Mouse (Mus musculus): ENCODE data around the gene Rwdd3. TPM values are rescaled to one million over a fixed set of nuclear protein-coding genes. Genes with fewer than 3 reads are reported as not detected.

The Rwdd3 gene
- polyA plus RNA-seq, 1 experiment from 2014 or later = 4.7 TPM

GRCm38 (mm10) chr3:121176011-121176410 is 4.5 kb upstream of the Rwdd3 start:
- H3K27ac ChIP-seq = no peak overlapping the region
- no peak overlapping the region for H3K4me3 ChIP-seq (replicated peaks)
- H3K27me3 ChIP-seq = no peaks in the 10 kb centered on the region
- no peak overlapping the region for H3K4me2 ChIP-seq (replicated peaks)
- ATAC-seq = no peak
- 0 out of 2 replicates have a peak, but pooled peaks cover under 1% of the 10 kb centered on the region for H3K4me1 ChIP-seq (replicated peaks)
- 82% methylated on average over 1 of the region's 1 CpGs for WGBS
- peaks cover 3% of the 10 kb centered on the region; the same call in 1 of the 2 replicates for H3K9me3 ChIP-seq
- no peak overlapping the region for H3K9ac ChIP-seq (replicated peaks)
- no peaks in the 10 kb centered on the region for H3K36me3 ChIP-seq

GRCm38 (mm10) chr3:121174248-121174945 is 2.9 kb upstream of the Rwdd3 start:
- 84% methylated on average over 9 of the region's 9 CpGs for WGBS
- no peak overlapping the region for H3K9ac ChIP-seq (replicated peaks)

GRCm38 (mm10) chr3:121172718-121173117 is 1.2 kb upstream of the Rwdd3 start:
- Histone ChIP-seq H3K4me2 (replicated peaks) (no peak overlapping the region), H3K4me1 (replicated peaks) (0 out of 2 replicates have a peak, but pooled peaks cover 4% of the 10 kb centered on the region), H3K27ac (no peak overlapping the region), H3K4me3 (replicated peaks) (no peak overlapping the region), H3K9me3 (peaks cover 3% of the 10 kb centered on the region; the same call in 1 of the 2 replicates), H3K27me3 (no peaks in the 10 kb centered on the region), H3K9ac (replicated peaks) (no peak overlapping the region), H3K36me3 (no peaks in the 10 kb centered on the region)
- ATAC-seq = no peak
- WGBS = 67% methylated on average over 2 of the region's 2 CpGs

More at GRCm38 (mm10) chr3:121174248-121174945, 2.9 kb upstream of the Rwdd3 start:
- Histone ChIP-seq H3K36me3 (no peaks in the 10 kb centered on the region), H3K4me2 (replicated peaks) (no peak overlapping the region), H3K27me3 (no peaks in the 10 kb centered on the region), H3K4me3 (replicated peaks) (no peak overlapping the region), H3K27ac (no peak overlapping the region), H3K4me1 (replicated peaks) (0 out of 2 replicates have a peak, but pooled peaks cover 4% of the 10 kb centered on the region), H3K9me3 (peaks cover 3% of the 10 kb centered on the region; the same call in 1 of the 2 replicates)
- ATAC-seq = no peak

- peak overlapping the region; percentile 56 for H3K4me3 ChIP-seq (replicated peaks)
- H3K4me2 ChIP-seq (replicated peaks) = peak overlapping the region; percentile 70
- 0 out of 2 replicates have a peak overlapping the region, but pooled peaks have one; percentile 69 for H3K9ac ChIP-seq (replicated peaks)
- 0 out of 2 replicates have a peak, but pooled peaks cover 4% of the 10 kb centered on the region for H3K4me1 ChIP-seq (replicated peaks)
- H3K27ac ChIP-seq = no peak overlapping the region
- no peaks in the 10 kb centered on the region for H3K36me3 ChIP-seq
- peaks cover 3% of the 10 kb centered on the region; the same call in 1 of the 2 replicates for H3K9me3 ChIP-seq
- no peak; the same call in 1 of the 2 replicates for ATAC-seq
- H3K27me3 ChIP-seq = no peaks in the 10 kb centered on the region
- WGBS = 52% methylated on average over 6 of the region's 6 CpGs
Measured at GRCm38 (mm10) chr3:121171872-121172265, 374 bp upstream of the Rwdd3 start.

- no peak for ATAC-seq
- 60% methylated on average over 7 of the region's 7 CpGs for WGBS
Measured at GRCm38 (mm10) chr3:121170631-121171030, 864 bp downstream of the Rwdd3 start.

GRCm38 (mm10) chr3:121169092-121169942 is 2.2 kb downstream of the Rwdd3 start:
- H3K27ac ChIP-seq = no peak overlapping the region
- no peak overlapping the region for H3K4me2 ChIP-seq (replicated peaks)
- H3K4me3 ChIP-seq (replicated peaks) = no peak overlapping the region
- no peaks in the 10 kb centered on the region for H3K9me3 ChIP-seq
- H3K4me1 ChIP-seq (replicated peaks) = 0 out of 2 replicates have a peak, but pooled peaks cover 4% of the 10 kb centered on the region
- H3K27me3 ChIP-seq = no peaks in the 10 kb centered on the region
- no peak overlapping the region for H3K9ac ChIP-seq (replicated peaks)
- WGBS = 81% methylated on average over 15 of the region's 15 CpGs
- ATAC-seq = no peak
- H3K36me3 ChIP-seq = no peaks in the 10 kb centered on the region

More at GRCm38 (mm10) chr3:121170631-121171030, 864 bp downstream of the Rwdd3 start:
- no peaks in the 10 kb centered on the region for H3K36me3 ChIP-seq
- H3K4me3 ChIP-seq (replicated peaks) = peak overlapping the region; percentile 56
- H3K9me3 ChIP-seq = no peaks in the 10 kb centered on the region
- no peak overlapping the region for H3K9ac ChIP-seq (replicated peaks)
- H3K4me2 ChIP-seq (replicated peaks) = peak overlapping the region; percentile 70
- no peak overlapping the region for H3K27ac ChIP-seq
- H3K27me3 ChIP-seq = no peaks in the 10 kb centered on the region
- 0 out of 2 replicates have a peak, but pooled peaks cover 4% of the 10 kb centered on the region for H3K4me1 ChIP-seq (replicated peaks)

- ATAC-seq = no peak
- Histone ChIP-seq H3K4me1 (replicated peaks) (0 out of 2 replicates have a peak, but pooled peaks cover 4% of the 10 kb centered on the region), H3K4me2 (replicated peaks) (no peak overlapping the region), H3K27me3 (no peaks in the 10 kb centered on the region), H3K9me3 (no peaks in the 10 kb centered on the region), H3K27ac (no peak overlapping the region), H3K9ac (replicated peaks) (no peak overlapping the region), H3K4me3 (replicated peaks) (no peak overlapping the region), H3K36me3 (no peaks in the 10 kb centered on the region)
- WGBS = 91% methylated on average over 8 of the region's 8 CpGs
Measured at GRCm38 (mm10) chr3:121168581-121168980, 2.9 kb downstream of the Rwdd3 start.

- ATAC-seq = no peak
Measured at GRCm38 (mm10) chr3:121163271-121163819, 8.2 kb downstream of the Rwdd3 start.

GRCm38 (mm10) chr3:121161661-121162060 is 9.8 kb downstream of the Rwdd3 start:
- WGBS = 47% methylated on average over 2 of the region's 2 CpGs
- ATAC-seq = no peak

More at GRCm38 (mm10) chr3:121163271-121163819, 8.2 kb downstream of the Rwdd3 start:
- Histone ChIP-seq H3K4me2 (replicated peaks) (no peak overlapping the region), H3K4me3 (replicated peaks) (no peak overlapping the region), H3K27ac (no peak overlapping the region), H3K9me3 (no peaks in the 10 kb centered on the region), H3K4me1 (replicated peaks) (no peaks in the 10 kb centered on the region), H3K36me3 (no peaks in the 10 kb centered on the region), H3K27me3 (no peaks in the 10 kb centered on the region), H3K9ac (replicated peaks) (no peak overlapping the region)
- 30% methylated on average over 7 of the region's 7 CpGs for WGBS

GRCm38 (mm10) chr3:121160424-121160823 is 11.1 kb downstream of the Rwdd3 start:
- 72% methylated on average over 4 of the region's 4 CpGs for WGBS
- H3K27me3 ChIP-seq = no peaks in the 10 kb centered on the region
- ATAC-seq = no peak
- H3K4me3 ChIP-seq (replicated peaks) = no peak overlapping the region
- no peaks in the 10 kb centered on the region for H3K36me3 ChIP-seq
- peaks cover 17% of the 10 kb centered on the region for H3K4me1 ChIP-seq (replicated peaks)
- H3K9me3 ChIP-seq = no peaks in the 10 kb centered on the region
- H3K9ac ChIP-seq (replicated peaks) = no peak overlapping the region
- H3K4me2 ChIP-seq (replicated peaks) = no peak overlapping the region
- no peak overlapping the region for H3K27ac ChIP-seq

More at GRCm38 (mm10) chr3:121161661-121162060, 9.8 kb downstream of the Rwdd3 start:
- H3K27me3 ChIP-seq = no peaks in the 10 kb centered on the region
- no peaks in the 10 kb centered on the region for H3K36me3 ChIP-seq
- H3K9me3 ChIP-seq = no peaks in the 10 kb centered on the region
- H3K4me3 ChIP-seq (replicated peaks) = no peak overlapping the region
- H3K4me1 ChIP-seq (replicated peaks) = peaks cover 5% of the 10 kb centered on the region
- H3K27ac ChIP-seq = no peak overlapping the region
- no peak overlapping the region for H3K4me2 ChIP-seq (replicated peaks)
- H3K9ac ChIP-seq (replicated peaks) = no peak overlapping the region

- no peaks in the 10 kb centered on the region for H3K9me3 ChIP-seq
- no peak overlapping the region for H3K4me3 ChIP-seq (replicated peaks)
- peaks cover 17% of the 10 kb centered on the region for H3K4me1 ChIP-seq (replicated peaks)
- no peak overlapping the region for H3K27ac ChIP-seq
- no peaks in the 10 kb centered on the region for H3K36me3 ChIP-seq
- ATAC-seq = no peak; the same call in 1 of the 2 replicates
- WGBS = 70% methylated on average over 10 of the region's 10 CpGs
- no peak overlapping the region for H3K9ac ChIP-seq (replicated peaks)
- H3K27me3 ChIP-seq = no peaks in the 10 kb centered on the region
- H3K4me2 ChIP-seq (replicated peaks) = no peak overlapping the region
Measured at GRCm38 (mm10) chr3:121159566-121159965, 11.9 kb downstream of the Rwdd3 start.
